Mouse (Mus musculus): ENCODE data around the gene Csrp2. TPM values are rescaled to one million over a fixed set of nuclear protein-coding genes. Genes with fewer than 3 reads are reported as not detected.

Csrp2 gene
- total RNA-seq, 4 experiments from 2014 or later = 17.3 to 22.3 (median 21.3) TPM

- no peak for DNase-seq (ENCODE audit: low spot score)
Measured at GRCm38 (mm10) chr10:110971044-110971443, 51.5 kb downstream of the Csrp2 start.

GRCm38 (mm10) chr10:110971483-110971882 lies 51.9 kb downstream of the Csrp2 start:
- DNase-seq (ENCODE audit: low spot score) = no peak

GRCm38 (mm10) chr10:110971998-110972397 lies 52.4 kb downstream of the Csrp2 start:
- DNase-seq (ENCODE audit: low spot score) = no peak

- peak; percentile 43 for DNase-seq (ENCODE audit: low spot score)
Measured at GRCm38 (mm10) chr10:110974463-110974862, 54.9 kb downstream of the Csrp2 start.

- DNase-seq (ENCODE audit: low spot score) = no peak
Measured at GRCm38 (mm10) chr10:110974885-110975284, 55.3 kb downstream of the Csrp2 start.

- DNase-seq (ENCODE audit: low spot score) = no peak
Measured at GRCm38 (mm10) chr10:110976046-110976445, 56.5 kb downstream of the Csrp2 start.

GRCm38 (mm10) chr10:110977379-110977778 lies 57.8 kb downstream of the Csrp2 start:
- no peak for DNase-seq (ENCODE audit: low spot score)

- no peak for DNase-seq (ENCODE audit: low spot score)
Measured at GRCm38 (mm10) chr10:110979431-110979830, 59.8 kb downstream of the Csrp2 start.

- DNase-seq (ENCODE audit: low spot score) = no peak
Measured at GRCm38 (mm10) chr10:110980441-110980840, 60.9 kb downstream of the Csrp2 start.

GRCm38 (mm10) chr10:110982771-110983170 lies 63.2 kb downstream of the Csrp2 start:
- no peak for DNase-seq (ENCODE audit: low spot score)

- no peak for DNase-seq (ENCODE audit: low spot score)
Measured at GRCm38 (mm10) chr10:110986682-110987081, 67.1 kb downstream of the Csrp2 start.

Other genes with a start within 250 kb of the Csrp2 start
- 1 to 10 TPM in 2 of 4 experiments, under 1 TPM in 2; 0.56 to 1.5 (median 1.1) TPM for gene E2f7, start 174.3 kb upstream of the Csrp2 start, total RNA-seq (2022)
- 10 to 100 TPM; 20.8 to 27.2 (median 23.2) TPM for gene Zdhhc17, start 90.4 kb downstream of the Csrp2 start, total RNA-seq (2022)
- 10 to 100 TPM; 73.3 to 89.1 (median 83.0) TPM for gene Osbpl8, start 245.0 kb downstream of the Csrp2 start, total RNA-seq (2022)